Mouse (Mus musculus) neutrophil, adult 5-6 weeks (primary cell): ENCODE data around the gene Enpp7. TPM values are rescaled to one million over a fixed set of nuclear protein-coding genes. Genes with fewer than 3 reads are reported as not detected.

Experiments used
- total RNA-seq: library from RNA; stranded (forward); fragments of 200-1000 nt; gene quantifications from 2 replicates; pipeline ENCODE4 v1.2.3, GENCODE M21; 2017

The Enpp7 gene
- total RNA-seq, 1 experiment from 2014 or later: not detected

Other genes with a start within 250 kb of the Enpp7 start
- not detected in 2 replicates for gene Rbfox3, start 76.6 kb upstream of the Enpp7 start, total RNA-seq
- gene Cbx2, start 34.8 kb downstream of the Enpp7 start, total RNA-seq: 1.3 and 1.5 TPM in 2 replicates
- 2.2 and 4.8 TPM in 2 replicates for gene Cbx8, start 52.8 kb downstream of the Enpp7 start, total RNA-seq
- 27.6 and 31.0 TPM in 2 replicates for gene Cbx4, start 98.0 kb downstream of the Enpp7 start, total RNA-seq
- gene Tbc1d16, start 240.3 kb downstream of the Enpp7 start, total RNA-seq: 0.12 and 0.23 TPM in 2 replicates
- not detected in 2 replicates for gene Ccdc40, start 240.4 kb downstream of the Enpp7 start, total RNA-seq